Mouse (Mus musculus) monocyte, adult 5-6 weeks (primary cell): ENCODE measurements around the gene Rbm10. TPM values are rescaled to one million over a fixed set of nuclear protein-coding genes. Genes with fewer than 3 reads are reported as not detected.

Source experiments
- ATAC-seq: fragments of 153-309, 156-312 bp; replicated peaks from 2 replicates; pipeline ENCODE4 v1.8.0; 2017; ENCODE audit warnings: mild to moderate bottlenecking; ENCODE audit not compliant: low TSS enrichment, insufficient number of reproducible peaks, severe bottlenecking, poor library complexity, low FRiP score
- total RNA-seq: library from RNA; stranded (forward); fragments of 200-1000, 200-491, 200-594 nt; gene quantifications from 3 replicates; pipeline ENCODE4 v1.2.3, GENCODE M21; 2017

Rbm10 gene
- total RNA-seq, 1 experiment from 2014 or later, result 33.5 TPM

GRCm38 (mm10) chrX:20691566-20691965 lies 74.3 kb downstream of the Rbm10 start:
- no peak for ATAC-seq

GRCm38 (mm10) chrX:20692616-20693015 lies 75.3 kb downstream of the Rbm10 start:
- ATAC-seq, result no peak

GRCm38 (mm10) chrX:20695842-20696241 lies 78.5 kb downstream of the Rbm10 start:
- no peak for ATAC-seq

Other genes starting within 250 kb of the Rbm10 start
- gene Jade3, start 191.8 kb upstream of the Rbm10 start, total RNA-seq, result 2.2 to 5.3 TPM (median 2.8 TPM) in 3 replicates
- not detected in 3 replicates for gene Rgn, start 67.7 kb upstream of the Rbm10 start, total RNA-seq
- 61.7 to 101 TPM (median 97.4 TPM) in 3 replicates for gene Ndufb11, start 116 bp downstream of the Rbm10 start, total RNA-seq
- gene Uba1, start 40.8 kb downstream of the Rbm10 start, total RNA-seq, result 137 to 173 TPM (median 147 TPM) in 3 replicates
- 19.4 to 50.3 TPM (median 29.2 TPM) in 3 replicates for gene Cdk16, start 70.5 kb downstream of the Rbm10 start, total RNA-seq
- gene Usp11, start 86.4 kb downstream of the Rbm10 start, total RNA-seq, result 4.3 to 12.9 TPM (median 5.1 TPM) in 3 replicates
- gene Araf, start 180.3 kb downstream of the Rbm10 start, total RNA-seq, result 52.9 to 87.7 TPM (median 65.5 TPM) in 3 replicates